Mouse (Mus musculus): ENCODE data around the gene Nmnat3. TPM values are rescaled to one million over a fixed set of nuclear protein-coding genes. Genes with fewer than 3 reads are reported as not detected.
A peak's percentile ranks its signal among the peaks of the same experiment; 100 is the strongest.

The Nmnat3 gene
- polyA plus RNA-seq, 1 experiment from 2014 or later = 1.8 TPM

GRCm38 (mm10) chr9:98373358-98373757 lies 86.1 kb downstream of the Nmnat3 start:
- no peaks in the 10 kb centered on the region for H3K27me3 ChIP-seq (replicated peaks; ENCODE audit: control insufficient read depth, insufficient read depth, low read length)
- ATAC-seq = no peak
- WGBS = 92% methylated on average over 5 of the region's 5 CpGs
- no peaks in the 10 kb centered on the region for H3K9me3 ChIP-seq (ENCODE audit: control insufficient read depth, low read length)
- H3K9ac ChIP-seq (replicated peaks; ENCODE audit: low read depth, low read length) = no peak overlapping the region
- no peak overlapping the region for H3K27ac ChIP-seq (ENCODE audit: low read length)
- H3K4me1 ChIP-seq (replicated peaks; ENCODE audit: control insufficient read depth, insufficient read depth, low read length) = peaks cover 5% of the 10 kb centered on the region; the same call in 1 of the 2 replicates
- H3K4me2 ChIP-seq (ENCODE audit: low read length) = no peak overlapping the region
- no peaks in the 10 kb centered on the region for H3K36me3 ChIP-seq (ENCODE audit: control insufficient read depth, insufficient read depth)
- H3K4me3 ChIP-seq (replicated peaks; ENCODE audit: low read length) = no peak overlapping the region

GRCm38 (mm10) chr9:98374897-98375296 lies 87.7 kb downstream of the Nmnat3 start:
- Histone ChIP-seq H3K4me3 (replicated peaks; ENCODE audit: low read length) (no peak overlapping the region), H3K27ac (ENCODE audit: low read length) (no peak overlapping the region), H3K9ac (replicated peaks; ENCODE audit: low read depth, low read length) (no peak overlapping the region), H3K9me3 (ENCODE audit: control insufficient read depth, low read length) (no peaks in the 10 kb centered on the region), H3K4me1 (replicated peaks; ENCODE audit: control insufficient read depth, insufficient read depth, low read length) (peaks cover 5% of the 10 kb centered on the region; the same call in 1 of the 2 replicates), H3K27me3 (replicated peaks; ENCODE audit: control insufficient read depth, insufficient read depth, low read length) (no peaks in the 10 kb centered on the region), H3K36me3 (ENCODE audit: control insufficient read depth, insufficient read depth) (no peaks in the 10 kb centered on the region), H3K4me2 (ENCODE audit: low read length) (no peak overlapping the region)
- no peak for ATAC-seq
- WGBS = 52% methylated on average over 11 of the region's 11 CpGs

- H3K9me3 ChIP-seq (ENCODE audit: control insufficient read depth, low read length) = no peaks in the 10 kb centered on the region
- H3K27ac ChIP-seq (ENCODE audit: low read length) = no peak overlapping the region
- no peaks in the 10 kb centered on the region for H3K36me3 ChIP-seq (ENCODE audit: control insufficient read depth, insufficient read depth)
- peak; percentile 31; the same call in 1 of the 2 replicates for ATAC-seq
- no peak overlapping the region for H3K9ac ChIP-seq (replicated peaks; ENCODE audit: low read depth, low read length)
- no peak overlapping the region for H3K4me2 ChIP-seq (ENCODE audit: low read length)
- peaks cover 5% of the 10 kb centered on the region; the same call in 1 of the 2 replicates for H3K4me1 ChIP-seq (replicated peaks; ENCODE audit: control insufficient read depth, insufficient read depth, low read length)
- H3K27me3 ChIP-seq (replicated peaks; ENCODE audit: control insufficient read depth, insufficient read depth, low read length) = no peaks in the 10 kb centered on the region
- H3K4me3 ChIP-seq (replicated peaks; ENCODE audit: low read length) = no peak overlapping the region
- 28% methylated on average over 5 of the region's 5 CpGs for WGBS
Measured at GRCm38 (mm10) chr9:98375329-98376170, 88.3 kb downstream of the Nmnat3 start.

GRCm38 (mm10) chr9:98379736-98380135 lies 92.5 kb downstream of the Nmnat3 start:
- no peaks in the 10 kb centered on the region for H3K27me3 ChIP-seq (replicated peaks; ENCODE audit: control insufficient read depth, insufficient read depth, low read length)
- no peak overlapping the region for H3K27ac ChIP-seq (ENCODE audit: low read length)
- H3K36me3 ChIP-seq (ENCODE audit: control insufficient read depth, insufficient read depth) = no peaks in the 10 kb centered on the region
- peaks cover 4% of the 10 kb centered on the region; the same call in 1 of the 2 replicates for H3K4me1 ChIP-seq (replicated peaks; ENCODE audit: control insufficient read depth, insufficient read depth, low read length)
- no peak overlapping the region for H3K4me2 ChIP-seq (ENCODE audit: low read length)
- H3K9ac ChIP-seq (replicated peaks; ENCODE audit: low read depth, low read length) = no peak overlapping the region
- 69% methylated on average over 4 of the region's 4 CpGs for WGBS
- no peak overlapping the region for H3K4me3 ChIP-seq (replicated peaks; ENCODE audit: low read length)
- no peak for ATAC-seq
- no peaks in the 10 kb centered on the region for H3K9me3 ChIP-seq (ENCODE audit: control insufficient read depth, low read length)

GRCm38 (mm10) chr9:98380593-98380992 lies 93.4 kb downstream of the Nmnat3 start:
- no peaks in the 10 kb centered on the region for H3K27me3 ChIP-seq (replicated peaks; ENCODE audit: control insufficient read depth, insufficient read depth, low read length)
- no peak overlapping the region for H3K9ac ChIP-seq (replicated peaks; ENCODE audit: low read depth, low read length)
- H3K9me3 ChIP-seq (ENCODE audit: control insufficient read depth, low read length) = no peaks in the 10 kb centered on the region
- no peak for ATAC-seq
- WGBS = 91% methylated on average over 9 of the region's 9 CpGs
- H3K4me3 ChIP-seq (replicated peaks; ENCODE audit: low read length) = no peak overlapping the region
- no peaks in the 10 kb centered on the region for H3K4me1 ChIP-seq (replicated peaks; ENCODE audit: control insufficient read depth, insufficient read depth, low read length)
- H3K36me3 ChIP-seq (ENCODE audit: control insufficient read depth, insufficient read depth) = no peaks in the 10 kb centered on the region
- H3K27ac ChIP-seq (ENCODE audit: low read length) = no peak overlapping the region
- no peak overlapping the region for H3K4me2 ChIP-seq (ENCODE audit: low read length)

GRCm38 (mm10) chr9:98387741-98388632 lies 100.8 kb downstream of the Nmnat3 start:
- Histone ChIP-seq H3K27me3 (replicated peaks; ENCODE audit: control insufficient read depth, insufficient read depth, low read length) (no peaks in the 10 kb centered on the region), H3K36me3 (ENCODE audit: control insufficient read depth, insufficient read depth) (no peaks in the 10 kb centered on the region), H3K4me3 (replicated peaks; ENCODE audit: low read length) (no peak overlapping the region), H3K9me3 (ENCODE audit: control insufficient read depth, low read length) (no peaks in the 10 kb centered on the region), H3K4me2 (ENCODE audit: low read length) (no peak overlapping the region), H3K27ac (ENCODE audit: low read length) (no peak overlapping the region), H3K9ac (replicated peaks; ENCODE audit: low read depth, low read length) (no peak overlapping the region), H3K4me1 (replicated peaks; ENCODE audit: control insufficient read depth, insufficient read depth, low read length) (no peaks in the 10 kb centered on the region)
- ATAC-seq = no peak
- WGBS = 74% methylated on average over 10 of the region's 10 CpGs

- Histone ChIP-seq H3K4me3 (replicated peaks; ENCODE audit: low read length) (no peak overlapping the region), H3K4me1 (replicated peaks; ENCODE audit: control insufficient read depth, insufficient read depth, low read length) (no peaks in the 10 kb centered on the region), H3K9ac (replicated peaks; ENCODE audit: low read depth, low read length) (no peak overlapping the region), H3K4me2 (ENCODE audit: low read length) (no peak overlapping the region), H3K27me3 (replicated peaks; ENCODE audit: control insufficient read depth, insufficient read depth, low read length) (no peaks in the 10 kb centered on the region), H3K27ac (ENCODE audit: low read length) (no peak overlapping the region), H3K9me3 (ENCODE audit: control insufficient read depth, low read length) (no peaks in the 10 kb centered on the region), H3K36me3 (ENCODE audit: control insufficient read depth, insufficient read depth) (no peaks in the 10 kb centered on the region)
- no peak for ATAC-seq
- WGBS = 82% methylated on average over 5 of the region's 5 CpGs
Measured at GRCm38 (mm10) chr9:98388633-98388965, 101.4 kb downstream of the Nmnat3 start.

GRCm38 (mm10) chr9:98393496-98393895 lies 106.3 kb downstream of the Nmnat3 start:
- WGBS = 66% methylated on average over 4 of the region's 4 CpGs
- no peak overlapping the region for H3K9ac ChIP-seq (replicated peaks; ENCODE audit: low read depth, low read length)
- H3K36me3 ChIP-seq (ENCODE audit: control insufficient read depth, insufficient read depth) = no peaks in the 10 kb centered on the region
- H3K4me3 ChIP-seq (replicated peaks; ENCODE audit: low read length) = no peak overlapping the region
- ATAC-seq = no peak
- H3K4me1 ChIP-seq (replicated peaks; ENCODE audit: control insufficient read depth, insufficient read depth, low read length) = no peaks in the 10 kb centered on the region
- no peaks in the 10 kb centered on the region for H3K9me3 ChIP-seq (ENCODE audit: control insufficient read depth, low read length)
- no peak overlapping the region for H3K27ac ChIP-seq (ENCODE audit: low read length)
- no peak overlapping the region for H3K4me2 ChIP-seq (ENCODE audit: low read length)
- no peaks in the 10 kb centered on the region for H3K27me3 ChIP-seq (replicated peaks; ENCODE audit: control insufficient read depth, insufficient read depth, low read length)

- Histone ChIP-seq H3K4me3 (replicated peaks; ENCODE audit: low read length) (no peak overlapping the region), H3K4me2 (ENCODE audit: low read length) (no peak overlapping the region), H3K36me3 (ENCODE audit: control insufficient read depth, insufficient read depth) (no peaks in the 10 kb centered on the region), H3K9ac (replicated peaks; ENCODE audit: low read depth, low read length) (no peak overlapping the region), H3K27ac (ENCODE audit: low read length) (no peak overlapping the region), H3K9me3 (ENCODE audit: control insufficient read depth, low read length) (no peaks in the 10 kb centered on the region), H3K27me3 (replicated peaks; ENCODE audit: control insufficient read depth, insufficient read depth, low read length) (no peaks in the 10 kb centered on the region), H3K4me1 (replicated peaks; ENCODE audit: control insufficient read depth, insufficient read depth, low read length) (peaks cover 4% of the 10 kb centered on the region; the same call in 1 of the 2 replicates)
- 86% methylated on average over 6 of the region's 6 CpGs for WGBS
- no peak for ATAC-seq
Measured at GRCm38 (mm10) chr9:98397211-98397610, 110.0 kb downstream of the Nmnat3 start.

All from forebrain, embryonic 16.5 days (tissue).